Mouse (Mus musculus) yolk sac, embryonic 10.5 days (tissue): Measurements from ENCODE around the gene Lpcat2.

Source experiments
- DNase-seq: peaks from one replicate; pipeline ENCODE4 v3.0.0-alpha.2; 2017; ENCODE audit warnings: low spot score

The Lpcat2 gene

GRCm38 (mm10) chr8:92911477-92911876 is 56.3 kb downstream of the Lpcat2 start:
- no peak for DNase-seq

DNA sequence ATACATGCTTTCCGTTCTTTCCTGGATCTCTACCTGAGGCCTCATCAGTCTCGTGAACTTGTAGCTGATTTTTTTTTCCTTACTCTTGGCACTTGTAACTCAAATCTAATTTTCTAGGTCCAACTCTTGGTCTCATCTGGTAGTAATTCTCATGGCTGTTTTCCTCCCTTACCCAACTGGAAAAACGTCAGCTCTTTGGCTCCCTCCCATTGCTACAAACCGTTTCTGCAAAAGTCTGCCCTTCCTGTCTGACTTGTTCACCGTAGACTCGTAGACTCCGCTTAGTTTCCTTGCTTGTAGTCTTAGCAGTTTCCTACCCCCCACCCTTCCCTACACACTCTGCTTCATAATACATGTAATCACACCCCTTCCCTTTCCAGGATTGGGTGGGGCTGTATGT is 58.3 kb downstream of the Lpcat2 start:
- DNase-seq = no peak

DNA sequence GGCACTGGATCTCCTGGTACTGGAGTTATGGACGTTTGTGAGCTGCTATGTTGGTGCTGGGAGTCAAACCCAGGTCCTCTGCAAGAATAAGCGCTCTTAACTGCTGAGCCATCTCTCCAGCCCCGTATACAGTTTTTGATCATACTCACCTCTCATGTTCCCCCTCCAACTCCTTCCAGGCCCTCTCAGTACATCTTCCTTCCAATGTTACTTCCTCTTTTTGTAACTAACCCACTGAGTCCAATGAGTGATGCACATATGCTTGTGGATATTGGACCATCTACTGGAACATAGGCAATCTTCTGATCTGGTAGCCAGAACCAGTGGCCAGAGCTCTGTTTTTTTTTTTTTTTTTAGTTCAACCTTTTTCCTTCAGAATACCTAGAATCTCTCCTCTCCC is 60.9 kb downstream of the Lpcat2 start:
- DNase-seq = no peak

- no peak for DNase-seq
These were observed 66.6 kb downstream of the Lpcat2 start for GRCm38 (mm10) chr8:92921768-92922167.

- DNase-seq = no peak
These were observed 73.8 kb downstream of the Lpcat2 start for GRCm38 (mm10) chr8:92928986-92929385.

- no peak for DNase-seq
These were observed 82.9 kb downstream of the Lpcat2 start for GRCm38 (mm10) chr8:92938056-92938455.

DNA sequence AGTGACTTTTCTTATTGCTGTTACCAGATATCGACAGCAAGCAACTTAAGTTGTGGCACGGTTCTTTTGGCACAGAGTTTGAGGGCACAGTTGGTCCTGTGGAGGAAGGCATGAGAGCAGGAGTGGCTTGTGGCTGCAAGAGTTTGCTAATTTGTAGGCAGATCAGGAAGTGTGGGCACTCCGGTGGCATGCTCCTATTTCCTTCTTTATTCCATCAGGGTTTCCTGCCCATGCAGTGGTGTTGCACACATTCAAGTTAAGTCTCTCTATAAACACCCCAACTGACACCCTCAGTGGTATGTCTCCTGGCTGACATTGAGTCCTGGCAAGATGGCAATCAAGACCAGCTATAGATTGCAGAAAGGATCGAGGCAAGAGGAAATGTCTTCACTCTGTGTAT is 93.9 kb downstream of the Lpcat2 start:
- DNase-seq = no peak

DNA sequence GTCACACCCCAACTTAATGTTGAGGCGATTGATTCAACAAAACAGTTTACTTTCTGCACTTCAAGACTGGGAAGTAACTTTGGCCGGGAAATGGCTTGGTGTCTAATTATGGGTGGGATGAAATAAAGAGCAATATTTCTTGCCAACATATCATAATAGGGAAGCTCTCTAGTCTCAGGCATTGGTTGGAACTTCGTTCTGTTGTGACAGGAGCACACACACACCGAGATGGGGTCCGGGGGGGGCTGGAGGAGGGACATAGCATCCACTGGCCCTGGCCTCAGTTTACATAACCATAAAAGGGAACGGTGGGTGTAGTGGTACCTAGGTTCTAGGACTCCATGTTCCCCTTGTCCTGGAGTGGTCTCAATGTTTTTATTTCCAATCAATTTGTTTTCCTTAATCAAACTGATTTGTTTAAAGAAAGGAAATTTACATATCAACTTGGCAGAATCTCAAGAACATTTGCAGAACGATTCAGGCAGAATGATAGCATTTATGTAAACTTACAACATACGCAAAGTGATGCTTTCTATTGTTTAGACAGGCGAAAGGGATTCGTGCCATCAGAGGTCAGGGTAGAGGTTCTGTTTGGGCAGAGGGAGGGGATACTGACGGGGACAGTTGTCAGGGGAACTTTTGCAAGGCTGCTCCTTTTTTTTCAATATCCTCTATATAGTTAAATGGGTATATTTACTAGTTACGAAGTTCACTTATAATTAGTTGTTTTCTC is 95.7 kb downstream of the Lpcat2 start:
- no peak for DNase-seq

DNA sequence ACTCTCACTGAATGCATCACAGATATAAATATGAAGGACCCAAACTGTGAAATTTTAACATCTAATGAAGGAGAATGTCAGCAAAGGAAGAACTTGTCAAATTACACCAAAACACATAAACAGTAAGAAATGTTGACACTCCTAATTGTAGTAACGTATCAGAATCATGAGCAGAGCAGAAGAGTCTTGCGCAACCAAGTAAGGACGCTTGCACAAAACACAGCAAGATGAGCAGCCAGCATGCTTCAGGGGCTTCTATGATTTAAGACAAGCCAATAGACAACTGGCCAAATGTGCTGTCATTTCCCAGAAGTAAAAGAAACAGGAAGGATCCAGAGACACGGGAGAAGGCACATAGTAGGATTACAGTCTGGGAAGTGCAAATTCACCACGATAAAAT is 98.9 kb downstream of the Lpcat2 start:
- no peak for DNase-seq

GRCm38 (mm10) chr8:92959779-92960178 is 104.6 kb downstream of the Lpcat2 start, which contains the start of gene Slc6a2:
Gene Slc6a2 (plus strand): TSS chr8:92960079.
- no peak for DNase-seq

DNA sequence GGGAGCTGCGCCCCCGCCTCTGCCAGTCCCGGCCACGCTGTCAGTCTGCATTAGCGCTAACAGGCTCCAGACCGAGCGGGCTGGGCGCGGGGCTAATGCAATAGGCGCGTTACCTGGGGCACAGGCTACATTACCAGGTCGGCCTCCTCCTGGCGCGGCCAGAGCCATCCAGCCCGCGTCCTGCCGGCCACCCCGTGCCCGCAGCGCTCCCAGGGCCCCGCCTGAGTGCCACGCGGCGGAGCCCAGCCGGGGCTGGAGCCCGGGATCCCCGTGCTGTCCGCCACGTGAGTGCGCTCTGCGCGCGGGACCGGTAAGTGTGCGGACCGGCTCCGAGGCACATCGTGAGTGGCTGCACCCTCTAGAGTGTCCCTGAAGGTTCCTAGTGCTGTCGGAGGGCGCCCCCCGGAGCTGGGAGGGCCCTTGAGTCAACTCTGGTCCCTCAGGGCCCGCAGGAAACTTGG is 105.3 kb downstream of the Lpcat2 start:
- DNase-seq = no peak

- DNase-seq = no peak
These were observed 105.9 kb downstream of the Lpcat2 start for GRCm38 (mm10) chr8:92961088-92961487.

GRCm38 (mm10) chr8:92964556-92964955 is 109.4 kb downstream of the Lpcat2 start:
- no peak for DNase-seq
